Comparison of ENCODE assay signal across 15 mouse cellular contexts in the genomic region with DNA sequence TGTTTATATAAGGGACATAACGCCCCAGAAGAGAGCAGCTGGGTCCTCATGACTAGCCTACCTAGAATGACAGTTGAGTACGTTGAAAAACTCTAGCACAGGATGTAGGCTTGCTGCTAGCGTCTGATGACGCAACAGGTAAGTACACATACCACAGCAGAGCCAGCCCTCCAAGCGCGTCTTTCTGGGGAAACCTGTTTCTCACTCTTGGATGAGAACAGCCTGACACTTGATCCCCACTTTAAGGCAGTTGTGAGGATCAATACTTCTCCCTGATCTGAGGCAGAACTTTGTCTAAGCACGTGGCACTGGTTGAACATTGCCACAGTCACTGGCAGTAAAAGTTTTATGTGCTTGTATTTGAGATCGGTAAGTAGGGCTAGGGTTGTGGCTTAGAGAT. TPM values are rescaled to one million over a fixed set of nuclear protein-coding genes. Genes with fewer than 3 reads are reported as not detected.
A peak's percentile ranks its signal among the peaks of the same experiment; 100 is the strongest.
DNase-seq lines count a peak whose midpoint lies in the region; ATAC-seq and TF ChIP-seq lines count a peak whose summit lies in the region.
"Had no signal": no experiment of that assay in that cellular context is flagged by ENCODE, and none has a peak within 500 bp of the region (broad histone marks: within the 10 kb centered on the region; RNA-seq: fewer than 3 reads in every experiment).

No protein-coding gene starts in this region.

- no peak overlapping the region for H3K9ac ChIP-seq in intestine, embryonic 16.5 days (ENCODE audit: low read depth, low read length)
- H3K9ac ChIP-seq in lung, embryonic 15.5 days = no peak overlapping the region
- H3K9ac ChIP-seq in stomach, embryonic 15.5 days = no peak overlapping the region
- H3K9ac ChIP-seq in hindbrain, postnatal 0 days (replicated peaks; ENCODE audit: low read length) = no peak overlapping the region

- peaks cover 7% of the 10 kb centered on the region; the same call in 1 of the 2 replicates for H3K4me1 ChIP-seq in intestine, embryonic 16.5 days (ENCODE audit: control insufficient read depth, insufficient read depth, low read length)
- no peaks in the 10 kb centered on the region for H3K4me1 ChIP-seq in lung, embryonic 15.5 days
- no peaks in the 10 kb centered on the region for H3K4me1 ChIP-seq in stomach, embryonic 15.5 days
- H3K4me1 ChIP-seq in hindbrain, postnatal 0 days (ENCODE audit: insufficient read depth, low read length) = no peaks in the 10 kb centered on the region

- peak overlapping the region; percentile 61 for H3K27ac ChIP-seq in intestine, embryonic 16.5 days (ENCODE audit: low read length)
- H3K27ac ChIP-seq in lung, embryonic 15.5 days = no peak overlapping the region
- H3K27ac ChIP-seq in stomach, embryonic 15.5 days = no peak overlapping the region
- H3K27ac ChIP-seq in hindbrain, postnatal 0 days = no peak overlapping the region
- H3K27ac ChIP-seq: kidney, postnatal 0 days had no signal

- H3K27me3 ChIP-seq in intestine, embryonic 16.5 days (replicated peaks; ENCODE audit: control insufficient read depth, insufficient read depth, low read length) = no peaks in the 10 kb centered on the region
- no peaks in the 10 kb centered on the region for H3K27me3 ChIP-seq in lung, embryonic 15.5 days
- no peaks in the 10 kb centered on the region for H3K27me3 ChIP-seq in stomach, embryonic 15.5 days (replicated peaks)
- H3K27me3 ChIP-seq in hindbrain, postnatal 0 days (ENCODE audit: insufficient read depth, low read length) = no peaks in the 10 kb centered on the region

- H3K9me3 ChIP-seq in intestine, embryonic 16.5 days (ENCODE audit: control insufficient read depth, low read length) = no peaks in the 10 kb centered on the region
- no peaks in the 10 kb centered on the region for H3K9me3 ChIP-seq in lung, embryonic 15.5 days
- H3K9me3 ChIP-seq in stomach, embryonic 15.5 days = no peaks in the 10 kb centered on the region
- no peaks in the 10 kb centered on the region for H3K9me3 ChIP-seq in hindbrain, postnatal 0 days (ENCODE audit: low read length)

- peak; percentile 74 for DNase-seq in fat pad, adult 2 months (ENCODE audit: extremely low read depth, low read depth, low spot score)
- DNase-seq in hindbrain, postnatal 0 days (ENCODE audit: low spot score) = no peak
- DNase-seq in frontal cortex, postnatal 10 days (ENCODE audit: low spot score in 2 of 2) = no peak
- no peak for DNase-seq in heart, adult 9 months (ENCODE audit: low spot score in 2 of 2)
- DNase-seq: adrenal gland, adult 2 months; cerebellum, postnatal 10 days; heart, adult 11 months; heart, postnatal 10 days; retina, postnatal 1 day; thymus, adult 2 months had no signal

- H3K36me3 ChIP-seq in intestine, embryonic 16.5 days (ENCODE audit: control insufficient read depth, insufficient read depth, low read length) = peaks cover 10% of the 10 kb centered on the region
- peaks cover 72% of the 10 kb centered on the region for H3K36me3 ChIP-seq in lung, embryonic 15.5 days
- H3K36me3 ChIP-seq in stomach, embryonic 15.5 days = peaks cover 43% of the 10 kb centered on the region
- peaks cover 55% of the 10 kb centered on the region for H3K36me3 ChIP-seq in hindbrain, postnatal 0 days (ENCODE audit: insufficient read depth, low read length)

- H3K4me2 ChIP-seq in intestine, embryonic 16.5 days (ENCODE audit: low read depth, low read length) = no peak overlapping the region
- H3K4me2 ChIP-seq in lung, embryonic 15.5 days = no peak overlapping the region
- no peak overlapping the region for H3K4me2 ChIP-seq in stomach, embryonic 15.5 days
- H3K4me2 ChIP-seq in hindbrain, postnatal 0 days (ENCODE audit: low read depth, low read length) = no peak overlapping the region

- no peak for TF ChIP-seq CTCF in hindbrain, postnatal 0 days (IDR thresholded peaks at IDR 0.05; ENCODE audit: low read depth)

- ATAC-seq in intestine, embryonic 16.5 days = peak; percentile 83
- ATAC-seq in lung, embryonic 15.5 days (ENCODE audit: borderline replicate concordance, extremely low read depth, low FRiP score, low TSS enrichment) = peak; percentile 57; the same call in 1 of the 2 replicates
- peak; percentile 61; the same call in 1 of the 2 replicates for ATAC-seq in stomach, embryonic 15.5 days (ENCODE audit: insufficient read depth, low FRiP score, low read depth)
- no peak for ATAC-seq in hindbrain, postnatal 0 days
- ATAC-seq: hindbrain, embryonic 16.5 days had no signal

- WGBS in intestine, embryonic 16.5 days = 61% methylated on average over 8 of the region's 8 CpGs
- WGBS in lung, embryonic 15.5 days = 59% methylated on average over 8 of the region's 8 CpGs
- 65% methylated on average over 8 of the region's 8 CpGs for WGBS in stomach, embryonic 15.5 days
- 95% methylated on average over 8 of the region's 8 CpGs for WGBS in hindbrain, postnatal 0 days

- H3K4me3 ChIP-seq in intestine, embryonic 16.5 days (ENCODE audit: low read length) = no peak overlapping the region
- H3K4me3 ChIP-seq in lung, embryonic 15.5 days = no peak overlapping the region
- no peak overlapping the region for H3K4me3 ChIP-seq in stomach, embryonic 15.5 days (replicated peaks)
- no peak overlapping the region for H3K4me3 ChIP-seq in hindbrain, postnatal 0 days (ENCODE audit: low read length)

RNA-seq across cellular contexts. Expression of gene Ttpal, which starts 18.3 kb away (rescaled TPM):
- polyA plus RNA-seq in intestine, embryonic 16.5 days (2015; fragmentation: Nextera tagmentation; extraction: Ambion mirVana) = 22.2 and 22.9 TPM in 2 replicates
- 29.7 and 30.4 TPM in 2 replicates for polyA plus RNA-seq in lung, embryonic 15.5 days (2015; fragmentation: Nextera tagmentation; extraction: Ambion mirVana)
- polyA plus RNA-seq in stomach, embryonic 15.5 days (2015; fragmentation: Nextera tagmentation; extraction: Ambion mirVana) = 26.2 and 26.9 TPM in 2 replicates
- 54.6 and 59.7 TPM in 2 replicates for total RNA-seq in hindbrain, postnatal 0 days (2014; rRNA removed)
- 27.9 and 28.0 TPM in 2 replicates for polyA plus RNA-seq in hindbrain, postnatal 0 days (2015; fragmentation: Nextera tagmentation; extraction: Ambion mirVana)

RNA-seq across cellular contexts. Expression of gene Serinc3, which starts 24.5 kb away (rescaled TPM):
- polyA plus RNA-seq in intestine, embryonic 16.5 days (2015; fragmentation: Nextera tagmentation; extraction: Ambion mirVana) = 55.4 and 57.1 TPM in 2 replicates
- 55.8 and 59.1 TPM in 2 replicates for polyA plus RNA-seq in lung, embryonic 15.5 days (2015; fragmentation: Nextera tagmentation; extraction: Ambion mirVana)
- 46.3 and 49.1 TPM in 2 replicates for polyA plus RNA-seq in stomach, embryonic 15.5 days (2015; fragmentation: Nextera tagmentation; extraction: Ambion mirVana)
- total RNA-seq in hindbrain, postnatal 0 days (2014; rRNA removed) = 82.6 and 97.4 TPM in 2 replicates
- 35.9 and 36.5 TPM in 2 replicates for polyA plus RNA-seq in hindbrain, postnatal 0 days (2015; fragmentation: Nextera tagmentation; extraction: Ambion mirVana)

RNA-seq across cellular contexts. Expression of gene Pkig, which starts 37.7 kb away (rescaled TPM):
- polyA plus RNA-seq in intestine, embryonic 16.5 days (2015; fragmentation: Nextera tagmentation; extraction: Ambion mirVana) = 115 and 122 TPM in 2 replicates
- 134 TPM in 2 replicates for polyA plus RNA-seq in lung, embryonic 15.5 days (2015; fragmentation: Nextera tagmentation; extraction: Ambion mirVana)
- 105 and 117 TPM in 2 replicates for polyA plus RNA-seq in stomach, embryonic 15.5 days (2015; fragmentation: Nextera tagmentation; extraction: Ambion mirVana)
- total RNA-seq in hindbrain, postnatal 0 days (2014; rRNA removed) = 70.8 and 95.2 TPM in 2 replicates
- 136 and 141 TPM in 2 replicates for polyA plus RNA-seq in hindbrain, postnatal 0 days (2015; fragmentation: Nextera tagmentation; extraction: Ambion mirVana)
